Mouse (Mus musculus): ENCODE results near the gene Stk24. TPM values are rescaled to one million over a fixed set of nuclear protein-coding genes. Genes with fewer than 3 reads are reported as not detected.
"Not testable (repeated sequence)": the region's sequence is repeated elsewhere in the genome, so short reads cannot be mapped to it uniquely, and the experiment has no call there.

Stk24 gene
- polyA plus RNA-seq (2016; fragmentation: Nextera tagmentation; extraction: Ambion mirVana): 47.7 and 51.1 TPM in 2 replicates

DNA sequence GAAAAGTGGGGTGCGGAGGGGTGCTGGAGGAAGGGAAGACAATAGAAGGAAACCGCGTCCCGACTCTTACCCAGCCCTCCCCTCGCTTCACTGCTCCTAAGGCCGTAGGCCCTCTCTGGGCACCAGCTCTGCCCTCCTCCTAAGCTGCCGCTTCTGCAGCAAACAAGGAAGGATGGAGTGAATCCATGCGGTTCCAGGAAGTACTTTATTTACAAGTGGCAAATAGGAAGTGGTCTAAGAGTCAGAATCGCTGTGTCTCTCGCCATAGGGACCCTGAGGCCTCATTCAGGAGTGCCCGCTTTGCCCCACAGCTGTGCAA lies at the start of gene Stk24:
Gene Stk24 (minus strand): TSS at position 185 of the 319 bp plus-strand sequence.
- peak; percentile 40; the same call in 1 of the 2 replicates for ATAC-seq (ENCODE audit: insufficient number of reproducible peaks, insufficient read depth, low FRiP score, low TSS enrichment, low read depth)

DNA sequence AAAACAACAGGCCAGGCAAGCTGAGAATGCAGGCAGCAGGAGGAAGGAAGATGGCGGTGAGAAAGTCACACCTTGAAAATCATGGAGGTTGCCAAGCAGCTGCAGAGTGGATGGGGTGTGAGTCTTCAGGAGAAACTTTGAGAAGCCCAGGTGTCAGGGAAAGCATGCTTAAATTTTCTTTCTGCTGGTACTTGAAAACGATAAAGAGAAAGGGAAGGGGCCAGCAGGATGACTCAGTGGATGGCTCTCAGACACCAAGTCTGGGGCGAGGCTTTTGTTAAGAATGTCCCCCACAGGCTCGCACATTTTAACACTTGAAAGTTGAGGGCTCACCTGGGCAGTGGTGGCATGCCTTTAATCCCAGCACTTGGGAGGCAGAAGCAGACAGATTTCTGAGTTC lies 48.3 kb upstream of the Stk24 start:
- Histone ChIP-seq H3K9me3 (peaks cover 2% of the 10 kb centered on the region; the same call in 1 of the 2 replicates), H3K36me3 (no peaks in the 10 kb centered on the region), H3K27me3 (no peaks in the 10 kb centered on the region), H3K9ac (replicated peaks) (no peak overlapping the region), H3K4me2 (no peak overlapping the region), H3K27ac (no peak overlapping the region), H3K4me1 (replicated peaks) (no peaks in the 10 kb centered on the region), H3K4me3 (replicated peaks) (no peak overlapping the region)
- 96% methylated on average over 4 of the region's 4 CpGs for WGBS
- no peak for ATAC-seq (ENCODE audit: insufficient number of reproducible peaks, insufficient read depth, low FRiP score, low TSS enrichment, low read depth)

More for the DNA sequence above, at the start of gene Stk24:
- Histone ChIP-seq H3K9ac (replicated peaks) (peak within 1 kb of the TSS; percentile 96), H3K4me1 (replicated peaks) (peaks cover 26% of the 10 kb centered on the region), H3K9me3 (no peaks in the 10 kb centered on the region), H3K27me3 (no peaks in the 10 kb centered on the region), H3K36me3 (peaks cover 1% of the 10 kb centered on the region; the same call in 1 of the 2 replicates), H3K27ac (peak within 1 kb of the TSS; percentile 94), H3K4me2 (peak within 1 kb of the TSS; percentile 81), H3K4me3 (replicated peaks) (peak within 1 kb of the TSS; percentile 96)
- WGBS: 5% methylated on average over 11 of the region's 11 CpGs

DNA sequence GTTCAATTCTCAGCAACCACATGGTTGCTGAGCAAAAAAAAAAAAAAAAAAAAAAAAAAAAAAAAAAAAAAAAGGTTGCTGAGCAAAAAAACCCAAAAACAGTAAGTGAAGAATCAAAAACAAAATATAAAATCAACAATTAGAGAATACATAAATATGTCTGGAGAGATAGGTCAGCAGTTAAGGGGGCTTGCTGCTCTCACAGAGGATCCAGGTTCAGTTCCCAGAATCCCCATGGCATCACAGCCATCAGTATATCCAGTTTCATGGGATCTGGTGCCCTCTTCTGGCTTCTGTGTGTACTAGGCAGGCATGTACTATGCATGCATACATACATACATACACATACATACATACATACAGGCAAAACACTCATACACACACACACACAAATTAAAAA lies 46.9 kb upstream of the Stk24 start:
- Histone ChIP-seq H3K27me3 (no peaks in the 10 kb centered on the region), H3K27ac (no peak overlapping the region), H3K9me3 (peaks cover 2% of the 10 kb centered on the region; the same call in 1 of the 2 replicates), H3K4me1 (replicated peaks) (no peaks in the 10 kb centered on the region), H3K9ac (replicated peaks) (no peak overlapping the region), H3K4me3 (replicated peaks) (no peak overlapping the region), H3K4me2 (no peak overlapping the region), H3K36me3 (no peaks in the 10 kb centered on the region)
- ATAC-seq (ENCODE audit: insufficient number of reproducible peaks, insufficient read depth, low FRiP score, low TSS enrichment, low read depth): no peak

DNA sequence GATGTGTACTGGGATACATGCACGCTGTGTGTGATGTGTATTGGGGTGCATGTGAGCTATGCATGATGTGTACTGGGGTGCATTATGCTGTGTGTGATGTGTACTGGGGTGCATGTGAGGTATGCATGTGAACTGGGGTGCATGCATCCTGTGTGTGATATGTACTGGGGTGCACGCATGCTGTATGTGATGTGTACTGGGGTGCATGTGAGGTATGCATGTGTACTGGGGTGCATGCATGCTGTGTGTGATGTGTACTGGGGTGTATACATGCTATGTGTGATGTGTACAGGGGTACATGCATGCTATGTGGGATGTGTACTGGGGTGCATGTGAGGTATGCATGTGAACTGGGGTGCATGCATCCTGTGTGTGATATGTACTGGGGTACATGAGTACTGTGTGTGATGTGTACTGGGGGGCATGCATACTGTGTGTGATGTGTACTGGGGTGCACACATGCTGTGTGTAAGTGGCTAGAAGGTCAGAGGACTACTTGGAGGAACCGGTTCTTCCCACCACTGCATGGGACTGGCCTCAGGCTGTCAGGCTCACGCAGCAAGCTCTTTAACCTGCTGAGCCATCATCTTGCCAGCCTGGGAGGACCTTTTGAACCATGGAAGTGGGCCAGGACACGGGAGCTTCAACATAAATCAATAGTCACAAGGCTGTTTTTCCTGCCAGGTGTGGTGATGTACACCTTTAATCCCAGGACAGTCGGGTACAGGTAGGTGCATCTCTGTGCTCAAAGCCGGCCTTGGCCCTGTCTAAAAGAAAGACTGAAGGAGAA lies 45.4 kb upstream of the Stk24 start:
- Histone ChIP-seq H3K36me3 (no peaks in the 10 kb centered on the region), H3K4me2 (no peak overlapping the region), H3K4me1 (replicated peaks) (no peaks in the 10 kb centered on the region), H3K4me3 (replicated peaks) (no peak overlapping the region), H3K27ac (no peak overlapping the region), H3K27me3 (no peaks in the 10 kb centered on the region), H3K9ac (replicated peaks) (no peak overlapping the region), H3K9me3 (peaks cover 14% of the 10 kb centered on the region; the same call in 1 of the 2 replicates)
- no peak for ATAC-seq (ENCODE audit: insufficient number of reproducible peaks, insufficient read depth, low FRiP score, low TSS enrichment, low read depth)
- WGBS: 75% methylated on average over 7 of the region's 7 CpGs

DNA sequence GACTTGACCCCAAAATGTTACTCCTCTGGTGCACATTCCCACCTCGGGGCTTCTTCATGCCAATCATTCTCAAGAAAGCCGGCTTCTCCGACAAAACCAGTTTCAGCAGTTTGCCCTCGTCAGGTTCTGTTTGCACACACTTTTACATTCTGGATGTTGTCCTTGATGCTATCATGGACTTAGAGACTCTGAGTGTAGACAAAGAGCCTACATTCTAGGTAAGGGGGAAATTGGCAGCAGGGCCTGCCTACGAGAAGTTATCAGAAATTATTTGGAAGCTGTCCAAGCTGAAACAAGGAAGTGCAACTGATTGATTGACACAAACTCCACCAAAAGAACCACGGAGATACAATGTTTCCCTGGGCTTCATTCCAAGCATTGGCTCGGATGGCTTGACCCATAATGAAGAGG lies 43.5 kb upstream of the Stk24 start:
- WGBS: 73% methylated on average over 7 of the region's 7 CpGs
- no peak overlapping the region for H3K9ac ChIP-seq (replicated peaks)
- ATAC-seq (ENCODE audit: insufficient number of reproducible peaks, insufficient read depth, low FRiP score, low TSS enrichment, low read depth): no peak
- no peaks in the 10 kb centered on the region for H3K36me3 ChIP-seq
- no peak overlapping the region for H3K4me2 ChIP-seq
- H3K9me3 ChIP-seq: peaks cover 14% of the 10 kb centered on the region; the same call in 1 of the 2 replicates
- H3K27ac ChIP-seq: no peak overlapping the region
- H3K4me1 ChIP-seq (replicated peaks): no peaks in the 10 kb centered on the region
- no peaks in the 10 kb centered on the region for H3K27me3 ChIP-seq
- H3K4me3 ChIP-seq (replicated peaks): no peak overlapping the region

DNA sequence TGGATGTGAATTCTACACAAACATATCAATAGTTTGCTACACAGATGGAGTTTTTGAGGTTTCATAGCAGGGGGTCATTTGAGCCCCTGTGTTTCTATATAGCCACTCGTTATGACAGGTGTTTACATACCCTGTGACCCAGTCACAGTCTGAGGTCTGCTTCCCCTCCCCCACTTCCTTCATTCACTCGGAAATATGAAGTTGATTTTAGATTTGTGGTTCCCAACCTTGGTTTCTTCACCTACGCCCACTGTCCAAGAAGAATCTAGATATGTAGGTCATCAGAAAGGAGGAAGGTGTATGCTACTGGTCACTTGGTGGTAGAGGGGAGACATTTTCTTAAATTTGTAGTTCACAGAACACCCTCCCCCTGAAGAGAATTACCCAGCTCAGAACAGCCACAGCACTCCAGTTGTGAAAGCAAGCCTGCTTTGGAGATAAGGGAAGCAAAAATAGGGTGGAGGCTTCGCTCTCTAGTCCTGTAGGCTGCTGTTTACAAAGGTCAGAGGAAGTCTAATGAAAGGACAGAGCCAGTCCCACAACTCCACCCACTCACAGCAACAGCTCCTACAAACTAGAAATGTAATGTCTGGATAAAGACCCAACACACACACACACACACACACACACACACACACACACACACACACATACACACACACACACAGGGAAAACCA lies 43.0 kb upstream of the Stk24 start:
- no peak overlapping the region for H3K9ac ChIP-seq (replicated peaks)
- H3K27ac ChIP-seq: no peak overlapping the region
- H3K36me3 ChIP-seq: no peaks in the 10 kb centered on the region
- H3K4me3 ChIP-seq (replicated peaks): no peak overlapping the region
- no peak overlapping the region for H3K4me2 ChIP-seq
- WGBS: 62% methylated on average over 4 of the region's 4 CpGs
- peaks cover 14% of the 10 kb centered on the region; the same call in 1 of the 2 replicates for H3K9me3 ChIP-seq
- no peaks in the 10 kb centered on the region for H3K4me1 ChIP-seq (replicated peaks)
- ATAC-seq (ENCODE audit: insufficient number of reproducible peaks, insufficient read depth, low FRiP score, low TSS enrichment, low read depth): no peak
- no peaks in the 10 kb centered on the region for H3K27me3 ChIP-seq

DNA sequence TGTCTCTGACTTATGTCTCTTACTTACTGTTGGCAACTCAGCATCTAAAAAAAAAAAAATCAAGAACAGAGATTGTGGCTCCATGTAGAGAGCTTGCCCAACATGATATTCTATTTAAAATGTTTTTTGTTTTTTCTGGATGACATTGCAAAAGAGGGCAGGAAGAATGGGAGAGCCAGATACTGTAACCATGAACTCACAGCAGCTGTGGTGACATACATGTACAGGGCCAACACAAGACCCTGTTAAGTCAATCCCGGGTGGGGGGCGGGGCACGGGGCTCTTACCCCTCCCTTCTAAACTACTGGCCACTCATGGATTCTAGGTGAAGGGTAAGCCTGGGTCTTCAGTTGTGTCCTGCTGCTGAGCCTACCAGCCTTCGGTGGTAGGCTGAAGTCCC lies 42.2 kb upstream of the Stk24 start:
- Histone ChIP-seq H3K4me3 (replicated peaks) (no peak overlapping the region), H3K4me1 (replicated peaks) (no peaks in the 10 kb centered on the region), H3K9ac (replicated peaks) (no peak overlapping the region), H3K9me3 (peaks cover 14% of the 10 kb centered on the region; the same call in 1 of the 2 replicates), H3K36me3 (no peaks in the 10 kb centered on the region), H3K27me3 (no peaks in the 10 kb centered on the region), H3K27ac (no peak overlapping the region), H3K4me2 (no peak overlapping the region)
- no peak for ATAC-seq (ENCODE audit: insufficient number of reproducible peaks, insufficient read depth, low FRiP score, low TSS enrichment, low read depth)
- WGBS: 89% methylated on average over 4 of the region's 4 CpGs

DNA sequence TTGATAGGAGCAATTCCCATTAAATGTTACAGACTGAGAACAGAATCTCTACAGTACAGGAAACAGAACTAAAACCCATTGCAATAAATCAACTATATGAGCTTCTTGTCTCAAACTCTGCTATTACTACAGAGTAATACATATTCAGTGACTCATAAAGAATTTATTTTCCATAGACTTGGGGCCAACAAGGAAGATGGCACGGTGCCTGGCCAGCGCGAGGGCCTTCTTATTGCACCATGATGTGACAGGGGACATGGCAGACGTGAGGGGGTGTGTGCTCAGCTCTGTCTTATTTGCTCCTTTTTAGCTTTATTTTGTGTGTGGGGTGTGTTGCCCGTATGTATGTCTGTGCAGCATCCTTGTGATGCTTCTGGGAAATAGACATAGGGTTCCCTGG lies 37.8 kb upstream of the Stk24 start:
- H3K9ac ChIP-seq (replicated peaks): no peak overlapping the region
- H3K27ac ChIP-seq: no peak overlapping the region
- WGBS: 86% methylated on average over 5 of the region's 5 CpGs
- no peak overlapping the region for H3K4me3 ChIP-seq (replicated peaks)
- no peak for ATAC-seq (ENCODE audit: insufficient number of reproducible peaks, insufficient read depth, low FRiP score, low TSS enrichment, low read depth)
- H3K4me1 ChIP-seq (replicated peaks): no peaks in the 10 kb centered on the region
- H3K36me3 ChIP-seq: no peaks in the 10 kb centered on the region
- no peaks in the 10 kb centered on the region for H3K27me3 ChIP-seq
- H3K9me3 ChIP-seq: peaks cover 12% of the 10 kb centered on the region; the same call in 1 of the 2 replicates
- no peak overlapping the region for H3K4me2 ChIP-seq

DNA sequence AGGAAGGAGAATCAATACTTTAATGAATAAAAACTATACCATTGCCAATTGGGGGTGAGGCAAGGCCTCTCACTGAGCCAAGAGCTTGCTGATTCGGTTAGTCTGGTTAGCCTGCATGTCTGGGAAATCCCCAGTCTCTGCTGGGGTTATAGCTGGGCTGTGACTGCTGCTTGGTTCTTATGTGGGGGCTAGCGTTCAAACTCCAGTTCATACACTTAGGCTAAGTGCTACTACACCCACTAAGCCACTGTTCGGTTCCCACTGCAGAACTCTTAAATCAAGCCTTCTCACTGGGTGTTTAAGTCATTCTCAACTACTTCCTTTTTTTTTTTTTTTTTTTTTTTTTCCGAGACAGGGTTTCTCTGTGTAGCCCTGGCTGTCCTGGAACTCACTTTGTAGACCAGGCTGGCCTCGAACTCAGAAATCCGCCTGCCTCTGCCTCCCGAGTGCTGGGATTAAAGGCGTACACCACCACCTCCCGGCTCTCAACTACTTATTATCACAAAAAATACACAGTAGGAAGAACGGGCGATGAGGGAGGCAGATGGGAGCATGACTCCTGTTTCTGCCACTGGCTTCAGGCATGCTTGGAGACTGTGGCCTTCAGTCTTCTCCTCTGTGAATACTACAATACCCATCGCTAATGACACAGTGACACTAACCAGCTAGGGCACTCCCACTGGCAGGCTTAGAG lies 37.0 kb upstream of the Stk24 start:
- 90% methylated on average over 11 of the region's 12 CpGs for WGBS
- no peak overlapping the region for H3K4me3 ChIP-seq (replicated peaks)
- H3K4me2 ChIP-seq: no peak overlapping the region
- no peaks in the 10 kb centered on the region for H3K27me3 ChIP-seq
- H3K36me3 ChIP-seq: no peaks in the 10 kb centered on the region
- ATAC-seq (ENCODE audit: insufficient number of reproducible peaks, insufficient read depth, low FRiP score, low TSS enrichment, low read depth): no peak
- no peak overlapping the region for H3K27ac ChIP-seq
- peaks cover 12% of the 10 kb centered on the region; the same call in 1 of the 2 replicates for H3K9me3 ChIP-seq
- no peaks in the 10 kb centered on the region for H3K4me1 ChIP-seq (replicated peaks)
- H3K9ac ChIP-seq (replicated peaks): no peak overlapping the region

DNA sequence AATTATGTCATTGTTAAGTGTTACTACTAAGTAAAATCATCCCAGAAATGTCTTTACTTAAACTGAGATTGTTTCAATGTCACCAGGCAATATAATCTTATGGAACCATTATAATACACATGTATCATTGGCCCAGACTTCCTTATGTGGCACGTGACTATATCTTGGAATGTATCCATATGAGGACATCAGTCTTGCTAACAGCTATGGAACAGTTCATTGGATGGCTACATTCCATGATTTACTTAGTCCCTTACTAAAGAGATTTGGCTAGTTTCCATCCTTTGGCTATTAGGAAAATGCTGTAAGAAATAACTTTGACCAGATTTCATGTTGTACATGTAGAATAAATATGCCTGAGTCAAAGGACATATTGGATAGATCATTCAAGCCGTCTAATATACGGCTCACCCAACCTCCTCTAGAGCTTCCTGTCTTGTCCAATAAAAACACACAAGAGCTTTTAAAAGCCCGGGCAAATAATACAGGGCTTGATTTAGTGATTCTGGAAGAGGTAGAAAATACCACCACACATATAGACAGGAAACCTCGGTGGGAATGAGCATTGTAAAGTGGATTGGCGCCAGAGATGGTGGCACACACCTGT lies 34.9 kb upstream of the Stk24 start:
- no peak overlapping the region for H3K4me2 ChIP-seq
- no peak overlapping the region for H3K27ac ChIP-seq
- no peaks in the 10 kb centered on the region for H3K4me1 ChIP-seq (replicated peaks)
- WGBS: 75% methylated on average over 6 of the region's 6 CpGs
- H3K36me3 ChIP-seq: no peaks in the 10 kb centered on the region
- H3K27me3 ChIP-seq: no peaks in the 10 kb centered on the region
- H3K9ac ChIP-seq (replicated peaks): no peak overlapping the region
- no peak for ATAC-seq (ENCODE audit: insufficient number of reproducible peaks, insufficient read depth, low FRiP score, low TSS enrichment, low read depth)
- no peaks in the 10 kb centered on the region for H3K9me3 ChIP-seq
- no peak overlapping the region for H3K4me3 ChIP-seq (replicated peaks)

DNA sequence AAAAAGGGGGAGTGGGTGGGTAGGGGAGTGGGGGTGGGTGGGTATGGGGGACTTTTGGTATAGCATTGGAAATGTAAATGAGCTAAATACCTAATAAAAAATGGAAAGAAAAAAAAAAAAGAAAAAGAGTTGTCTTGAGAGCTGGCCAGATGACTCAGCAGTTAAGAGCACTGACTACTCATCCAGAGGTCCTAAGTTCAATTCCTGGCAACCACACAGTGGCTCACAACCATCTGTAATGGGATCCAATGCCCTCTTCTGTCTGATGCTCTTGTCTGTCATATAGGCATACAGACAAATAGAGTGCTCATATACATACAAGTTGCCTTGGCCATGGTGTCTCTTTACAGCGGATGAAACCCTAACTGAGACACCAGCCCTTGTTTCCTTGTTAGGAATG lies 33.9 kb upstream of the Stk24 start:
- not testable (repeated sequence) for ATAC-seq (ENCODE audit: insufficient number of reproducible peaks, insufficient read depth, low FRiP score, low TSS enrichment, low read depth); H3K27ac ChIP-seq; H3K9ac ChIP-seq (replicated peaks); H3K36me3 ChIP-seq; H3K9me3 ChIP-seq; H3K27me3 ChIP-seq; H3K4me2 ChIP-seq; H3K4me3 ChIP-seq (replicated peaks); H3K4me1 ChIP-seq (replicated peaks)
- 100% methylated on average over 1 of the region's 1 CpGs for WGBS

All from limb, embryonic 12.5 days (tissue).